Mouse (Mus musculus) limb, embryonic 10.5 days (tissue): ENCODE data around the gene Srr. TPM values are rescaled to one million over a fixed set of nuclear protein-coding genes. Genes with fewer than 3 reads are reported as not detected.

Source experiments
- DNase-seq: peaks from one replicate; pipeline ENCODE4 v3.0.0-alpha.2; 2017; ENCODE audit warnings: low spot score
- H3K27ac ChIP-seq: fragments of 300-500 bp; sonication (generic); 2 replicates; pipeline ENCODE4 v1.5.1; 2016; ENCODE audit warnings: mild to moderate bottlenecking
- H3K27me3 ChIP-seq: fragments of 300-500 bp; sonication (generic); 2 replicates; pipeline ENCODE4 v1.6.1; 2016; ENCODE audit warnings: low read depth, mild to moderate bottlenecking; ENCODE audit not compliant: poor library complexity, severe bottlenecking
- H3K36me3 ChIP-seq: fragments of 300-500 bp; sonication (generic); 2 replicates; pipeline ENCODE4 v1.6.1; 2016; ENCODE audit warnings: mild to moderate bottlenecking, moderate library complexity
- H3K4me1 ChIP-seq: fragments of 300-500 bp; sonication (generic); 2 replicates; pipeline ENCODE4 v1.6.1; 2016
- H3K4me3 ChIP-seq: fragments of 300-500 bp; sonication (generic); 2 replicates; pipeline ENCODE4 v1.5.1; 2016; ENCODE audit warnings: mild to moderate bottlenecking, moderate library complexity
- H3K9me3 ChIP-seq: fragments of 300-500 bp; sonication (generic); replicated peaks from 2 replicates; pipeline ENCODE4 v1.6.1; 2016; ENCODE audit warnings: mild to moderate bottlenecking
- WGBS: fragments of 180-500 bp; shearing (Covaris S2); methylation state at CpG from one replicate; pipeline ENCODE4 v1.1.7; 2016; 5-methylcytosine and 5-hydroxymethylcytosine counted together
- polyA plus RNA-seq: library from polyadenylated mRNA; unstranded; fragments of >200 nt; fragmentation: Nextera tagmentation; extraction: Ambion mirVana; gene quantifications from 2 replicates; pipeline ENCODE4 v1.2.1, GENCODE M21; 2016

Gene Srr
- polyA plus RNA-seq, 1 experiment from 2014 or later = 17.3 TPM

GRCm38 (mm10) chr11:74929111-74929510, 3.4 kb upstream of the Srr start:
- no peak overlapping the region for H3K4me3 ChIP-seq
- no peak for DNase-seq
- 84% methylated on average over 4 of the region's 4 CpGs for WGBS
- H3K4me1 ChIP-seq = peaks cover 22% of the 10 kb centered on the region
- H3K36me3 ChIP-seq = peaks cover 54% of the 10 kb centered on the region
- no peaks in the 10 kb centered on the region for H3K9me3 ChIP-seq
- H3K27ac ChIP-seq = no peak overlapping the region
- H3K27me3 ChIP-seq = no peaks in the 10 kb centered on the region

DNA sequence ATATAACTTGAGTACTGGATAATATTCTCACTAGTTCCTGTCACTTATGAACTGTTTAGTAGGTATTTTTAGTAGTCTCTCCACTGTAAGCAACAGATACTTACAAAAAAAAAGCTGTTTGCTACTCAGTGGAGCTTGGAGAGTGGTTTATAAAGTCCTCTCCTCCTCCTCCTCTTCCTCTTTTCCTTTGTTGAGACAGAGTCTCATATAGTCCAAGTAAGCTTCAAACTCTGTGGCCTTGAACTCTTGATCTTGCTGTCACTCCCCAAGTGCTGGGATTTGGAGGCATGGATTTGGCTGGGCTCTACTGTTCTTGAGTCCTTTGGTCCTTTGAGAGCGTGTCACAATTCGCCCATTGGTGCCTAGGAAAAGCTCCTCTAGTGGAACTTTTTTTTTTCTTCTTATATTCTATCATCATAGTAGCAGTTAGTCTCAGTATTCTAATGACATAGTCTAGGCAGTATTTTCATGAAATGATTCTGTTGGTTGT, 1.5 kb upstream of the Srr start:
- Histone ChIP-seq H3K27ac (no peak overlapping the region), H3K4me1 (peaks cover 22% of the 10 kb centered on the region), H3K9me3 (no peaks in the 10 kb centered on the region), H3K36me3 (peaks cover 35% of the 10 kb centered on the region), H3K4me3 (peak overlapping the region; percentile 98; the same call in 1 of the 2 replicates), H3K27me3 (no peaks in the 10 kb centered on the region)
- no peak for DNase-seq
- 92% methylated on average over 2 of the region's 2 CpGs for WGBS

GRCm38 (mm10) chr11:74926388-74927005, 749 bp upstream of the Srr start:
- no peak for DNase-seq
- H3K27me3 ChIP-seq = no peaks in the 10 kb centered on the region
- WGBS = 9% methylated on average over 11 of the region's 11 CpGs

GRCm38 (mm10) chr11:74924149-74924548, 1.6 kb downstream of the Srr start:
- Histone ChIP-seq H3K27ac (no peak overlapping the region), H3K36me3 (peaks cover 8% of the 10 kb centered on the region), H3K4me1 (peaks cover 22% of the 10 kb centered on the region), H3K9me3 (no peaks in the 10 kb centered on the region), H3K4me3 (no peak overlapping the region), H3K27me3 (no peaks in the 10 kb centered on the region)
- 68% methylated on average over 4 of the region's 4 CpGs for WGBS
- DNase-seq = peak; percentile 43

More at GRCm38 (mm10) chr11:74926388-74927005, 749 bp upstream of the Srr start:
- H3K36me3 ChIP-seq = peaks cover 28% of the 10 kb centered on the region
- H3K27ac ChIP-seq = peak overlapping the region; percentile 95
- no peaks in the 10 kb centered on the region for H3K9me3 ChIP-seq
- H3K4me1 ChIP-seq = peaks cover 22% of the 10 kb centered on the region
- peak overlapping the region; percentile 98 for H3K4me3 ChIP-seq

DNA sequence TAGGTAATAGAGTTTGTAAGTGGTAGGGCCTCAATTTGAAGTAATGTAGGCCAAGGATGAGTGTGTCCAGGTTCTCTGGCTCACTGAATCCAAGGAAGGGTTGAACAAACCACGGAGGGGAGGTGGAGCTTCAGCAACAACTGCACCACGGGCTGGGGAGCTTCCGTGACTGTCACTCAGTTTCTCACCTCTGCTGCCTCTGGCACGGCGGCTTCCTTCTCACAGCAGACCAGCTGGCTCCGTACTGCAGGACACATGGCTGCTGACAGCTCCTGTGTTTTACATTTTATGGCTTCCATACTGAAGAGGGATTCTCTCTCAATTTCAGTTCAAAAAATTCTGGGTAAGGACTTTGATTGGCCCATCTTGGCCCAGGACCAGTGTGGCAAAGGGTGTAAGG, 6.5 kb downstream of the Srr start:
- no peaks in the 10 kb centered on the region for H3K27me3 ChIP-seq
- no peak overlapping the region for H3K27ac ChIP-seq
- no peaks in the 10 kb centered on the region for H3K9me3 ChIP-seq
- no peak for DNase-seq
- WGBS = 57% methylated on average over 6 of the region's 6 CpGs
- no peak overlapping the region for H3K4me3 ChIP-seq
- peaks cover 30% of the 10 kb centered on the region for H3K36me3 ChIP-seq
- H3K4me1 ChIP-seq = no peaks in the 10 kb centered on the region

DNA sequence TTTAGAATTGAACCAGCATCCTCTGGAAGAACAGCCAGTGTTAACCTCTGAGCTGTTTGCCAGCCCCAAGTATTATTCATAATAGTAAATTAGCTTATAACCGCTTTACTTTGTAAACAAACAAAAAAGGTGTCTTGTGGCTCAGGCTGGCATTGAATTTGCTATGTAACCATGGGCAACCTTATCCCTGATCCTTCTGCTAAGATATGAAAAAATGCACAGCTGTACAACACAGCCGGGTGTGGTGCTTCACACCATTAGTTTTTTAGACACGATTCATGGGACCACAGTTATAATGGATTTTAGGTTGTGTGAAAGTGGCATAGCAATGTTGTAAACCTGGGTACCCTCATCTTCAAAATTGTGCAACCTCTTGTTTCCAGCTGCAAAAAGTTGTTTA, 13.3 kb downstream of the Srr start:
- no peaks in the 10 kb centered on the region for H3K4me1 ChIP-seq
- H3K27ac ChIP-seq = no peak overlapping the region
- WGBS = 90% methylated on average over 3 of the region's 3 CpGs
- H3K9me3 ChIP-seq = no peaks in the 10 kb centered on the region
- no peak for DNase-seq
- peaks cover 42% of the 10 kb centered on the region for H3K36me3 ChIP-seq
- H3K4me3 ChIP-seq = no peak overlapping the region
- no peaks in the 10 kb centered on the region for H3K27me3 ChIP-seq

DNA sequence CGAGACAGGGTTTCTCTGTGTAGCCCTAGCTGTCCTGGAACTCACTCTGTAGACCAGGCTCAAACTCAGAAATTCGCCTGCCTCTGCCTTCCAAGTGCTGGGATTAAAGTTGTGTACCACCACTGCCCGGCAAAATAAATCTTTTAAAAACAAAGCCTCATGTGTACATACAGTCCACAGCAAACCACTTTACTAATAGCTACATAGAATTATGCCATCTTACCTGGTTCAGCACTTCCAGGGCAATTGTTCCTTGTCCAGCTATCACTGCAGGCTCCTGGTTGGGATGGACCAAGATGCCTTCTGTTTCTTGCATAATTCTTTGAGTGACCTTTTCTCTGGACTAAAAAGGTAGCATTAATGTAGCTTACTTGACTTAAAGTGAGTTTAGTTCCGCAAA, 15.8 kb downstream of the Srr start:
- no peaks in the 10 kb centered on the region for H3K4me1 ChIP-seq
- no peak for DNase-seq
- H3K36me3 ChIP-seq = peaks cover 57% of the 10 kb centered on the region
- no peak overlapping the region for H3K27ac ChIP-seq
- no peak overlapping the region for H3K4me3 ChIP-seq
- no peaks in the 10 kb centered on the region for H3K9me3 ChIP-seq
- H3K27me3 ChIP-seq = no peaks in the 10 kb centered on the region
- WGBS = 92% methylated on average over 4 of the region's 4 CpGs

DNA sequence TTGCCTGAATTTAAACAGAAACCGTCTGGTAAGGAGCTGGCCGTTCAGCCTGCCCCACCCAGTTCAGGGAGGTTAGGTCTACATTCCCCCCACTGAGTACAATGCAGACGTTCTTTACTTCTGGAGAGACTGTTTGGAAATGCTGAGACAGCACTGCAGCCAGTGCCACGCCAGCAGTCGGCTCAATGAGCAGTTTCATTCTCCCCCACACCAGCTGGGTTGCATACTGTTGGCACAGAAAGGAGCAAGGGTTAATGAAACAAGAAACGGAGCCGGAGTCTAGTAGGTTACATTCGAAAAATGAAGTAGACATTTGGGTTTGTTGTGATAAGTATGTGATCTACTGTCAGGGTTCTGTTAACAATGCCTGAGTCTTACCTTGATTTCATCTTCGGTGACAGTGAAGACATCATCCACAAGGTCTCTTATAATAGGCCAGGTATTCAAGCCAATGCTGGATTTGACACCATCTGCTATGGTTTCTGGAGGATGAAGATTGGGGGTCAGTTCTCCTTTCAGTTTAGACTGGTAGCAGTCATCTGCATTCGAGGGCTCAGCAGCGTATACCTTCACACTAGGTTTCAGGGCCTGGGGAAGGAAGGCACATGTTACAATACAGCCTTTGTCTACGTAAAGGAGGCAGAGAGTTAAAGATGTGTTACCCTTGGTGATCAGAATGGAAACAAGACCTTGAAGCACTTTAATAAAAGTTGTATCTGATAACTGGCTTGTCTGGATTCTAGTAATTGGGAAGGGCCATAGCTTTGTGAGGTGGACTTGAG, 16.9 kb downstream of the Srr start:
- H3K27ac ChIP-seq = no peak overlapping the region
- no peak overlapping the region for H3K4me3 ChIP-seq
- WGBS = 90% methylated on average over 12 of the region's 12 CpGs
- H3K27me3 ChIP-seq = no peaks in the 10 kb centered on the region
- DNase-seq = no peak
- H3K9me3 ChIP-seq = no peaks in the 10 kb centered on the region
- no peaks in the 10 kb centered on the region for H3K4me1 ChIP-seq
- H3K36me3 ChIP-seq = peaks cover 69% of the 10 kb centered on the region

DNA sequence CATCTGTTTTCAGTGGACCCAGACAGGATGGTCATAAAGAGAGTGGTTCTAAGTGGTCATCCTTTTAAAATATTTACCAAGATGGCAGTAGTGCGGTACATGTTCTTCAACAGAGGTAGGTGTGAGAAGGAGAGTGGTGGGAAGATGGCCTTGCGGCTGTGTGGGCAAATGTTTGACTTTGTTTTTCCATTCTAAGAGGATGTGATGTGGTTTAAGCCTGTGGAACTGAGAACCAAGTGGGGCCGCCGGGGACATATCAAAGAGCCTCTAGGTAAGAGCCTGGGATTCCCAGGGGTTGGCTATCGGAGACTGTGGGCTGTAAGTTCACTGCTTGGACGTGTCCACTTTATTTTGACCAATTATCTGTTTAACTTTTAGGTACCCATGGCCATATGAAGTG, 17.9 kb downstream of the Srr start:
- H3K9me3 ChIP-seq = no peaks in the 10 kb centered on the region
- H3K4me3 ChIP-seq = no peak overlapping the region
- H3K27me3 ChIP-seq = no peaks in the 10 kb centered on the region
- H3K27ac ChIP-seq = no peak overlapping the region
- H3K4me1 ChIP-seq = no peaks in the 10 kb centered on the region
- 94% methylated on average over 6 of the region's 6 CpGs for WGBS
- H3K36me3 ChIP-seq = peaks cover 79% of the 10 kb centered on the region
- DNase-seq = no peak

GRCm38 (mm10) chr11:74902416-74902815, 23.3 kb downstream of the Srr start:
- Histone ChIP-seq H3K4me3 (no peak overlapping the region), H3K9me3 (no peaks in the 10 kb centered on the region), H3K27ac (no peak overlapping the region), H3K4me1 (peaks cover 13% of the 10 kb centered on the region), H3K36me3 (peaks cover 86% of the 10 kb centered on the region), H3K27me3 (no peaks in the 10 kb centered on the region)
- 92% methylated on average over 5 of the region's 5 CpGs for WGBS
- DNase-seq = no peak

DNA sequence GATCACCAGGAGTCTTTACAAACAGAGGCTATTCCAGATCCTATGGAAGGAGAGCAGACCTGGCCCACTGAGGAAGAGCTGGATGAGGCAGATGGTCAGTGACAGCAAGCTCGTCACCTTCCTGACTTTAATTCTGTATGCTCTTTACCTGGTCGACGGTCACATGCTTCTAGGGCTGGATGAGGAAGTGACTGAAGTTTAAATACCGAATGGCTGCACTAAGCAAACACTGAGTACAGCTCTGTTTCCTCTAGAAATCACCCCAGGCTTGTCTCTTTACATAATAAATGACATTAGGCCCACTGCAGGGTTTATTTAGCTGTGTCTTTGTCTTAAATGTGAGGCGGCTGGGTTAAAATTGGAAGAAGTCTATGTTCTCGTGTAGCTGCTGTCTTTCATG, 24.2 kb downstream of the Srr start:
- Histone ChIP-seq H3K36me3 (peaks cover 77% of the 10 kb centered on the region), H3K4me1 (peaks cover 22% of the 10 kb centered on the region), H3K27ac (no peak overlapping the region), H3K4me3 (no peak overlapping the region), H3K9me3 (no peaks in the 10 kb centered on the region), H3K27me3 (no peaks in the 10 kb centered on the region)
- no peak for DNase-seq
- 93% methylated on average over 6 of the region's 6 CpGs for WGBS

DNA sequence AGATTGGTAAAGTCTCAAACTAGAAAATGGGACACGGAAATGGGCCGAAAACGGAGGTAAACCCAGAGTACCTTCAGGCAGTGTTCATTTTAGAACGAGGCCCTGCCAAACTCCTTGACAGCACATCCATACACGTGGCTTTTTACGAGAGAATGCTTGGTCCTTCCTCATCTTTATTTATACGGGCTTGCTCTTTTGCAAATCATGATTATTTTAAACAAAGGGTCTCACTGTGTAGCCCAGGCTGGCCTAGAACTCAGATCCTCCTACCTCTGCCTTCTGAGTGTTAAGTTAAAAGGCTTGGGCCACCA, 27.3 kb downstream of the Srr start:
- Histone ChIP-seq H3K4me1 (peaks cover 30% of the 10 kb centered on the region), H3K27me3 (no peaks in the 10 kb centered on the region), H3K36me3 (peaks cover 46% of the 10 kb centered on the region), H3K9me3 (no peaks in the 10 kb centered on the region), H3K4me3 (peak overlapping the region; percentile 82), H3K27ac (peak overlapping the region; percentile 88)
- no peak for DNase-seq
- WGBS = under 1% methylated on average over 7 of the region's 7 CpGs

- Histone ChIP-seq H3K4me3 (peak within 1 kb of the TSS; percentile 82), H3K9me3 (no peaks in the 10 kb centered on the region), H3K4me1 (peaks cover 30% of the 10 kb centered on the region), H3K36me3 (peaks cover 40% of the 10 kb centered on the region), H3K27ac (peak within 1 kb of the TSS; percentile 88), H3K27me3 (no peaks in the 10 kb centered on the region)
- WGBS = under 1% methylated on average over 54 of the region's 54 CpGs
- DNase-seq = peak; percentile 94
These were observed 27.9 kb downstream of the Srr start, which contains the start of gene Tsr1 for GRCm38 (mm10) chr11:74897678-74898516. TSS of gene Tsr1 (plus strand) at chr11:74898071.
